Mouse (Mus musculus): ENCODE data around the gene Fam102a. TPM values are rescaled to one million over a fixed set of nuclear protein-coding genes. Genes with fewer than 3 reads are reported as not detected.
A peak's percentile ranks its signal among the peaks of the same experiment; 100 is the strongest.

The Fam102a gene
- polyA plus RNA-seq, 1 experiment, result 37.5 TPM

GRCm38 (mm10) chr2:32574901-32575585 lies 39.9 kb downstream of the Fam102a start:
- H3K4me3 ChIP-seq (ENCODE audit: extremely low read depth, insufficient read depth, insufficient read length), result peak overlapping the region; percentile 34; the same call in 1 of the 2 replicates
- WGBS, result 6% methylated on average over 26 of the region's 26 CpGs
- peaks cover 5% of the 10 kb centered on the region; the same call in 1 of the 2 replicates for H3K4me1 ChIP-seq (ENCODE audit: control insufficient read depth, insufficient read depth, insufficient read length)
- H3K27me3 ChIP-seq (ENCODE audit: control insufficient read depth, insufficient read depth, low read length), result no peaks in the 10 kb centered on the region
- peaks cover 7% of the 10 kb centered on the region for H3K36me3 ChIP-seq (ENCODE audit: control insufficient read depth, insufficient read depth, low read length)
- no peak overlapping the region for H3K27ac ChIP-seq (ENCODE audit: insufficient read depth, low read length)
- TF ChIP-seq POLR2A (IDR thresholded peaks at IDR 0.05; ENCODE audit: low read depth, low read length), result no peak
- TF ChIP-seq CTCF (IDR thresholded peaks at IDR 0.05; ENCODE audit: extremely low read depth, insufficient read depth, insufficient read length, insufficient replicate concordance), result peak; percentile 68; the same call in 1 of the 2 replicates
- peak; percentile 50 to 61 for DNase-seq (ENCODE audit: low read depth in 1 of 2, low spot score in 2 of 2)

- 22% methylated on average over 28 of the region's 28 CpGs for WGBS
- no peak for DNase-seq (ENCODE audit: low read depth in 1 of 2, low spot score in 2 of 2)
- Histone ChIP-seq H3K4me3 (ENCODE audit: extremely low read depth, insufficient read depth, insufficient read length) (peak within 1 kb of the TSS; percentile 34; the same call in 1 of the 2 replicates), H3K27me3 (ENCODE audit: control insufficient read depth, insufficient read depth, low read length) (no peaks in the 10 kb centered on the region), H3K4me1 (ENCODE audit: control insufficient read depth, insufficient read depth, insufficient read length) (peaks cover 5% of the 10 kb centered on the region; the same call in 1 of the 2 replicates), H3K36me3 (ENCODE audit: control insufficient read depth, insufficient read depth, low read length) (peaks cover 7% of the 10 kb centered on the region), H3K27ac (ENCODE audit: insufficient read depth, low read length) (no peak within 1 kb of the TSS)
- TF ChIP-seq CTCF (IDR thresholded peaks at IDR 0.05; ENCODE audit: extremely low read depth, insufficient read depth, insufficient read length, insufficient replicate concordance) (no peak), POLR2A (IDR thresholded peaks at IDR 0.05; ENCODE audit: low read depth, low read length) (no peak)
These were observed 40.5 kb downstream of the Fam102a start, which contains the start of gene 9430097D07Rik for GRCm38 (mm10) chr2:32575586-32576160. Gene 9430097D07Rik, minus strand, starts transcription at chr2:32575684.

- no peak for DNase-seq (ENCODE audit: low read depth in 1 of 2, low spot score in 2 of 2)
- Histone ChIP-seq H3K4me1 (ENCODE audit: control insufficient read depth, insufficient read depth, insufficient read length) (peaks cover 3% of the 10 kb centered on the region; the same call in 1 of the 2 replicates), H3K27me3 (ENCODE audit: control insufficient read depth, insufficient read depth, low read length) (no peaks in the 10 kb centered on the region), H3K36me3 (ENCODE audit: control insufficient read depth, insufficient read depth, low read length) (peaks cover 7% of the 10 kb centered on the region), H3K4me3 (ENCODE audit: extremely low read depth, insufficient read depth, insufficient read length) (no peak overlapping the region), H3K27ac (ENCODE audit: insufficient read depth, low read length) (no peak overlapping the region)
- TF ChIP-seq POLR2A (IDR thresholded peaks at IDR 0.05; ENCODE audit: low read depth, low read length), result no peak
- no peak for TF ChIP-seq CTCF (IDR thresholded peaks at IDR 0.05; ENCODE audit: extremely low read depth, insufficient read depth, insufficient read length, insufficient replicate concordance)
- 86% methylated on average over 9 of the region's 9 CpGs for WGBS
These were observed 41.4 kb downstream of the Fam102a start for GRCm38 (mm10) chr2:32576532-32576931.

- 54% methylated on average over 25 of the region's 30 CpGs for WGBS
- H3K27ac ChIP-seq (ENCODE audit: insufficient read depth, low read length), result no peak overlapping the region
- H3K36me3 ChIP-seq (ENCODE audit: control insufficient read depth, insufficient read depth, low read length), result no peaks in the 10 kb centered on the region
- H3K4me3 ChIP-seq (ENCODE audit: extremely low read depth, insufficient read depth, insufficient read length), result no peak overlapping the region
- DNase-seq (ENCODE audit: low read depth in 1 of 2, low spot score in 2 of 2), result no peak
- peaks cover 1% of the 10 kb centered on the region; the same call in 1 of the 2 replicates for H3K27me3 ChIP-seq (ENCODE audit: control insufficient read depth, insufficient read depth, low read length)
- H3K4me1 ChIP-seq (ENCODE audit: control insufficient read depth, insufficient read depth, insufficient read length), result peaks cover 5% of the 10 kb centered on the region; the same call in 1 of the 2 replicates
- TF ChIP-seq POLR2A (IDR thresholded peaks at IDR 0.05; ENCODE audit: low read depth, low read length) (no peak), CTCF (IDR thresholded peaks at IDR 0.05; ENCODE audit: extremely low read depth, insufficient read depth, insufficient read length, insufficient replicate concordance) (no peak)
These were observed 43.3 kb downstream of the Fam102a start for GRCm38 (mm10) chr2:32578146-32579046.

GRCm38 (mm10) chr2:32581450-32582095 lies 46.4 kb downstream of the Fam102a start:
- no peak for TF ChIP-seq POLR2A (IDR thresholded peaks at IDR 0.05; ENCODE audit: low read depth, low read length)
- TF ChIP-seq CTCF (IDR thresholded peaks at IDR 0.05; ENCODE audit: extremely low read depth, insufficient read depth, insufficient read length, insufficient replicate concordance), result no peak
- Histone ChIP-seq H3K36me3 (ENCODE audit: control insufficient read depth, insufficient read depth, low read length) (no peaks in the 10 kb centered on the region), H3K27me3 (ENCODE audit: control insufficient read depth, insufficient read depth, low read length) (peaks cover 1% of the 10 kb centered on the region; the same call in 1 of the 2 replicates), H3K27ac (ENCODE audit: insufficient read depth, low read length) (no peak overlapping the region), H3K4me1 (ENCODE audit: control insufficient read depth, insufficient read depth, insufficient read length) (peaks cover 2% of the 10 kb centered on the region; the same call in 1 of the 2 replicates), H3K4me3 (ENCODE audit: extremely low read depth, insufficient read depth, insufficient read length) (no peak overlapping the region)
- DNase-seq (ENCODE audit: low read depth in 1 of 2, low spot score in 2 of 2), result no peak
- 56% methylated on average over 19 of the region's 19 CpGs for WGBS
